Mouse (Mus musculus) lung, postnatal 36 days (tissue): ENCODE measurements around the gene Trak1.

Source experiments
- DNase-seq: peaks from one replicate; pipeline ENCODE4 v3.0.0; 2022; ENCODE audit warnings: mixed read lengths

Trak1 gene

DNA sequence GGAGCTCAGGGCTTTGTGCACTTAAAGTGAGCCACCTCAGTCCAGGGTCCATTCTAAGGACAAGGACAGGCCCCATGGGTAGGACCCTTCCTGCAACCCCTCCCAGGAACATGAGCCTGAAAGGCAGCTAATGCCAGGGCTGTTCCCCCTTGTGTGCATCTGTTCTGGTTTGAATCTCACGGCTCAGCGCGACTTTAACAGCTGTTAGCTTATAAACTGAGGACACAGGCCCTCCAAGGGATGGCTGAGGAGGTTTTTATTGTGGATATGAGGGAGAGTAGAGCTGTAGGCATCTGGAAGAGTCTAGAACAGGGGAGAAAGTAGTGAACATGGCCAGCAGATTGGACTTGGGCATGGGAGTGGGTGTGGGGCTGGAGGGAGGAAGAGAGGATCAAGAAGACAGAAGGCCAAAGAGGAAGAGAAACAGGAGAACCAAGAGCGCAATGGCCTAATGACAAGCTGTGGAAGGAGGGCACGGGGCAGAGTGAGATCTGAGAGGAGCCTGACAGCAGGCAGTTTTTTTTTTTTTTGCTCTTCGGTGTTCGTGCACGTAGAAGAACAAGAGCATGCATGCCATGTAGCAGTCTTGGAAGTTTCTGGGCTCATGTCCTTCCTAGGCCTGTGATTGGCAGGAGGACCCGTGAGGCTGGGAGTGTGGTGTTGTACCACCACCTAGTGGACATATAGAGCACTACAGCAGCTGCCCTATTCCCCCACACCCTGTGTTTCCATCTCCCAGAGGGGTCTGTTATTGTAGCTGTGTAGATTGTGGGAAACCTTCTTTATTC lies 77.0 kb downstream of the Trak1 start:
- DNase-seq, result peak; percentile 69

DNA sequence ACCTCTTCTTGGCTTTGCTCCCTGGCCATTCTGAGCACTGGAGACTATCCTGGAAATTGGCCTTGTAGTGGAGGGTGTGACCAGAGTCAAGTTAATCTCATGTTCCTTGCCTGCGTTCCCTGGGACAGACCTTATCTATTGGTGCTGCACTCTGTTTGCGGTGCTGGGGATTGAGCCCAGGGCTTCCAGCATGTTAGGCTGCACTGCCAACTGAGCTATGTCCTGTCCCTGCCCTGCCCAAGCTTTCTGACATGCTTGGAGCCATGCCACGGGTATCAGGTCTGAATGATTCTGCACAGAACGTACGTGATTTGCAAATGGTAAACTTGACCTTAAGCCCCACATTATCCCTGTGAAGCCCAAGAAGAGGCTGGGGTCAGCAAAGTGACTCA lies 77.6 kb downstream of the Trak1 start:
- no peak for DNase-seq

DNA sequence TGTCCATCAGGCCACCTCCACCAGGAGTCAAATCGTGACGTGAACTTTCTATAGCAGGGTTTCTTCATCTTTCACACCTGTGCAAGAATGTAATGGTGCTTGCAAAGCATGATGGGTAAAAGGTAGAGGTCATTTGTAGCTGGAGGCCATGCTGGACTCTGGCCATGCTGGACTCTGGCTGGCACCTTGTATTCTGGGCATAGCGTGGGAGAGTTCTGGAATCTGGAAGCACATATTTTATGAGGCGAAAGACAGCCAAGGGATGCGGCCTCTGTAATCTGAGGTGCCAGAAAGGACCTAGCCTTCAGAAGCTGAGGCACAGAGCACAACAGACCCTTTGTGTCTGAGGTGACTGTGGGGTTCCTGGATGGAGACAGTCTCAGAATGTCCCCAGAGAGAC lies 78.8 kb downstream of the Trak1 start:
- no peak for DNase-seq

DNA sequence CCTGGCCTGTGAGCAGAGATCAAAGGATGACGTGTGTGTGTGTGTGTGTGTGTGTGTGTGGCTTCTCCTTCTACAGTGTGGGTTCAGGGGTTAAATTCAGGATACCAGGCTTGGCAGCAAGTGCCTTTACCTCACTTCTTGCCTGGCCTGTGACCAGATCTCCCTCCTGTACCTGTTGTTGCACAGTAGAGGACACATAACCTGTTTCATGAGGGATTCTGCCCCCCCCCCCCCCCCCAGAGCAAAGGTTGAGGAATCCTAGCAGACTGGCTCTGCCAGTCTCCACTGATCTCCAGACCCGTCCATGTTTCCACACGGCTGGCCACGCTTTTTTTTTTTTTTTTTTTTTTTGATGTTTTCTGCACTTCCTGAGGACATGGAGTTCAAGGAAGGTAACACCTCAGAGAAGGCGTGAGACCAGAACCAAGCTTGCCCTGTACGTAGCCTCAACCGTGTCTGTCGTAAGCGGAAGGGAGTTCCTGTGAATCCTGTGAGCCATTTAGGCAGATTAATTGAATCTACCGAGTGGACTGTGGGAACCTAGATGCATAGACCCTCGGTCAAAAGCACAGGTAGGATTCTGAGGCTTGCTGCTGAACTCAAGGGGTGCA lies 83.1 kb downstream of the Trak1 start:
- no peak for DNase-seq

DNA sequence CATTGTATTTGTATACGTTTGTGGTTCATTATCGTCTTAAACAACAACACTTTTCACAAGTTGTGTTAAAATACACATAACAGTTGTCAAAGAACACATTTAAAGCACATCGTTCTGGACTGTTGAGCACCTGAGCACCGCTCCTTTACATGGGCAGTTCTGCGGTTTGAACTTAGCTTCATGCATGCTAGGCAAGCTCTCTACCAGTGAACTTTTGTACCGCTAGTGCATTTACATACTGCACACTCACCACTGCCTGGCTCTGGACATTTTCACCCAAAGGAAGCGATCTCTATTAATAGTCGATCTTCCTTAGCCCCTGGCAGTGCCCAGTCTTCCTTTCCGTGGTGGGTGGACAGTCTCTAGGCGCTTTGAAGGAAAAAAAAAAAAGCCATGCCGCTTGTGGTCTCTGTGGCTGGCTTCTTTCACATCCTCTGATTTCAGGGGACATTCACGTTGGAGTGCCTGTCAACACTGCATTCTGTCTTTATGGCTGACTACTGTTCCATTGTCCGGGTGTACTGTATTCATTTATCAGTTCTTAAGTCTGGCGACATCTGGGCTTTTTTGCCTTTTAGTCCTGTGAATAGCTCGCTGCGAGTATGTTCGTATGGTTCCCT lies 84.5 kb downstream of the Trak1 start:
- DNase-seq, result no peak

DNA sequence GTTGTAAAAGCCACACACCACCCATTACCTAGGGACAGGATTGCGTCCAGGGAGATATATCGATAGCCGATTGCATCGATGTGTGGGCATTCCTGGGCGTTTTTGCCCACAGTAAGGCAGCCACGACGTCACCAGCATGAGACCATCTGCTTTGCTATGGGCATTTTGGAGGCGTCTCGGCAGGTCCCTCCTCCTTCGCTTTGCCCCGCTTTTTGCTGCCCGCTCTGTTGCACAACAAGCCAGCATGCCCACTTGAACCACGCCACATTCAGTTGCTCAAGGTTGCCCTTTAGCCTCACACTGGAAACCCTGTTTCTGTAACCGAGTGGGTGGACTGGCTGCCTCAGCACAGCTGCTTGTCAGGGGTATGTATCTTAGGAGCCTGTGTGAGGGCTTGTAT lies 85.3 kb downstream of the Trak1 start:
- peak; percentile 87 for DNase-seq

DNA sequence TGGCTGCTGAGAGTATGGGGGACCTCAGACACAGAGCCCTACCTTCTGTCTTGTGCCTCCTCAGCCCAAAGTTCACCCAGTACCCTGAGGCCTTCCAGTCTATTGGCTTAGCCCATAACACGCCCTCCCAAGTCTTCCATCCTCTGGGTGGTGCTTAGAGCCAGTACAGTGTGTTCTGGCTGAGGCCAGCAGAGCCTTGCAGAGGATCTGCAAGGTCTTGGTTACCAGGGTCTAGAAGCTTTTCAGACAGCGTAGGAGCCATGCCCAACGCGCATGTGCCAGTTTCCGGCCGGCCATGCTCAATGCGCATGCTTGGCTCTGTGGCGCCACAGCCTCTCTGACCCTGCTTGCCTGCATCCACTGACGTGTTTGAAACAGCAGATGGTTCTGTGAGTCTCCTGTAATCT lies 85.9 kb downstream of the Trak1 start:
- DNase-seq, result peak; percentile 36

DNA sequence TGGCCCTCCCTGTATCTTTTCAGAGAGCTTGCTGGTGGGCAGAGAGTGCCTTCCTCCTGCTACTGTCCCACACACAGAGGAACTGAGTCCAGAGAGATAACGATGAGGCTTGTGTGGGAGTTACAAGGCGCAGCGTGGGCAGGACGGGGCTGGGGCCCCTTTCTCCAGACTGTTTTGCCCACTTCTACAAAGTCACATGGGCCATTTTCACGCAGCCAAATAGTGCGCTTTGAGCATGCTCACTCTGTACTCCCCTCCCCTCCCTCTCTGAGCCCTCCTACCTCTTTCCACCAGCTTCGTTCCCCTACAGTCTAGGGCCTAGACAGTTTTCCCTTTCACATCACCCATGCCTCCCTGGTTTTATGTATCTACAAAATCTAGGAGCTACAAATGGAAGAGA lies 87.3 kb downstream of the Trak1 start:
- DNase-seq, result no peak

DNA sequence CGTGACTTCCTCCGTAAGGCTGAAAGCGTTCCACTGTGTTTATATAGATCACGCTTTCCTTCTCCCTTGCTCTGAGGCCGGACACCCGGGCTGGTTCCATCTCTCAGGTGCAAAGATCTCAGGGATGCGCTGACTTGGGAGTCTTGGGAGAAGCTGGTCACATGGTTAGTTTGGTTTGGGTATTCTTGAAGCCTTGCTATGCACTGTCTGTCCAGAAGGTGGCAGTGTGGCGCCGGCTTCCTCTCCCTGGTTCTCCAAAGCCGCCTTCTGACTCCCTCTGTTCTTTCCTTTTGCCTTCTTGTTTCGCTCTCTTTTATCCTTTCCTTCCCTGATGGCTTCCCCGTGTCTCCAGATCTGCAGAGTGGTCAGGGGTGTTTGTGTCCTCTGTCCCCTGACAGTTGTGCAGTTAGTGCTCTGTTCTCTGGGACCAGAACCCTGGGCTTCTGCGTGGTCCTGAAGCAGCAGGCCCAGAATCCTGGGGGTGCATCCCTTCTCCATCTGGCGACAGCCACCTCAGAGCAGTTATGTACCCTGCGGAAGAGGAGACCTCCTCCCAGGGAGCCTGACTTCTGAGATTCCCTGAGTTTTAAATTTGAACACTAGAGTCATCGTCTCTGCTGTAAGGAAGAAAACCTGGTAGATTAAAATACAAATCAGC lies 87.9 kb downstream of the Trak1 start:
- DNase-seq, result peak; percentile 87

DNA sequence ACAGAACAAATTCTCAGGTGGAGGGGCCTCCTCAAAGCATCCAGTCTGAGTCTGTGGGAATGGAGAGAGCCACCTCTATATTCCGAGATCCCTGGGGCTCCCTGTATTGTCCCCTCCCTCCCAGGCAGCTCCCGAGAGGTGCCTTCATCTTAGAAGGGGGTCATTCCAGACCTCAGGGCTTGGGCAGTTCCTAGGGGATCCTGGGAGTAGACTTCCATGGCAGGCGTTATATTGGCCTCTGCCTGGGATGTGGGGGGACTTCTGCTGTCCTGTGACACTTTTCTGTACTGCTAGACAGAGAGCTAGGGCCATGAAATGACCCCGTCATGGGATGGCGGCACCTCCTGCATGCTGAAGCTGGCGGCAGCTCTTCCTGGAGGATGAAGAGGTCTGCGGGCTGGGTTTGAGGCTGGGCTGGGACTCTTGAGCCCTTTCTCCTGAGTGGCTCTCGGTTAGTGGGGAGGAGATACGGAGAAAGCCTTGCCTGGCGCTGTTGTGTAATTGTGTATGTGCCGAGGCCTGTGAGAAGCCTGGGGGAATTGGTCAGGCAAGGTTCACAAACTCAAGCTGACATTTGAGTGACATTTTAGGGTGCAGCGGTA lies 88.5 kb downstream of the Trak1 start:
- DNase-seq, result peak; percentile 64

DNA sequence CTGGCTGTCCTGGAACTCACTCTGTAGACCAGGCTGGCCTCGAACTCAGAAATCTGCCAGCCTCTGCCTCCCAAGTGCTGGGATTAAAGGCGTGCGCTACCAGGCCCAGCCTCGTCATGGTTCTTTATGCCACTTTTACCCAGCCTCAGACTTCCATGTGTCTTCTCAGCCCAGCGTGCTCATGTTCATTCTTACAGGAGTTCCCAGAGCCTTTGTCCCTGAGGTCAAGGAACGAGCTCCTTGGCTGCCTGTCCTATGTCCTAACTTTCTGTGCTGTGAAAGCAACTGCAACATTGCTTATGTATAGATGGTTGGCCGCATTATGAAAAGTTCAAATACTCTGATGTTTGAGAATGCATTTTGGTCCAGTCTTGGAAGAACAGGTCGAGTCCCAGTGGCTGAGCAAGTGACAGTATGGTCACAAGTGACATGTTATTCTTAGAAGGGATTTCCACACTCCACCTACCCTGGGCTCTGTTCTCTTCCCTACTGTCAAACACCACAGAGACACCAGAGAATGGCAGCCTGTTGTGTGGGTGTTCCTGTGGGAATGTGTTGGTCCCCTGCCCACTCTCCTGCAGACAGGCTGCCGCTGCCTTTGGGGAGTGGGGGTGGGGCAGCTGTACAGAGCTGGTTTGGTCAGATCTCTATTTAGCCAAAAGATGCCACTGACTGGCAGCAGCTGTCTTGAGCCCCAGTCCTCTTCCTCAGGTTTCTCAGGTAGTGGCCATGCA lies 90.4 kb downstream of the Trak1 start:
- no peak for DNase-seq

DNA sequence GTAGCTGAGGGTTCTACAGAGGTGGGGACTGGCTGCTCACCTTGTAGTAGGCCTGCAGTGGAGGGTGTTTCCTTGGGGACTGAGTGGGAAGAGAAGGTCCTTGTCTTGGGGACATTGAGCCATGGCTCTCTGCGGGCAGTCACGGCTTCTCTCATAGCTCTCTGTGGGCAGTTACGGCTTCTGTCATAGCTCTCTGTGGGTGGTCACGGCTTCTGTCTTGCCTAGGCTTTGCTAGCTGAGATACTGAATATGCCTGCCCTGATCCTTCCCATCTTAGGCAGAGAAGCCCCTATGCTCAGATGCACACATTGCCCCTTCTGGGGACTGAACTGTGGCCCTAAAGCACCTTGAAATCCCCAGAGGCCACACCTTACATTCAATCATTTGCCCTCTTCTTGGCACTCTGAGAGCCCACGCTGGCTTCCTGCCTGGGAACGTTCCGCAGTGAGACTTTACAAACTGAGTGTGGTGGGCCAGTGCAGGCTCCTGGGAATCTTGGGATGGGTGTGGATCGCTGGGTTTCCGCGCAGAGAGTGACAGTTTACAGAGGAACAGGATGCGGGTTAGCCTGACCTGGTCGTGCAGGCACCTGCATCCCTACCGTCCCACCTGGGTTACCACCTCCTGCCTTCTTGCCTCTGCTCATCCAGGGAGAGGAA lies 91.1 kb downstream of the Trak1 start:
- peak; percentile 36 for DNase-seq

DNA sequence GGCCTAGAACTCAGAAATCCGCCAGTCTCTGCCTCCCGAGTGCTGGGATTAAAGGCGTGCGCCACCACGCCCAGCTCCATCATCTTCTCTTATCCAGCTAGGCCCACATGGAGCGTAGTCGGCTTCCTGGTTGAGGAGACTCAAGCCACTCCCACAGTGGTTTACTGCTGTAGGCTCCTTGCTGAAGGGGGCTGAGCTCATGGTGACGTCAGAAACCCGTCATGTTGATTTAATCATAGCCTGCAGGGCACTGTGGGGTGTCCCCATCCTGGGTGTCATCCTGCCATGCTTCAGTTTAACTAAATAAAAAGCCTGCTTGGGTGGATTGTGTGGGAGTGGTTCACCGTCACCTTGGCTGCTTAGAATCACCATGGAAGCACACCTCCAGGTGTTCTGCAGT lies 92.0 kb downstream of the Trak1 start:
- DNase-seq, result no peak

DNA sequence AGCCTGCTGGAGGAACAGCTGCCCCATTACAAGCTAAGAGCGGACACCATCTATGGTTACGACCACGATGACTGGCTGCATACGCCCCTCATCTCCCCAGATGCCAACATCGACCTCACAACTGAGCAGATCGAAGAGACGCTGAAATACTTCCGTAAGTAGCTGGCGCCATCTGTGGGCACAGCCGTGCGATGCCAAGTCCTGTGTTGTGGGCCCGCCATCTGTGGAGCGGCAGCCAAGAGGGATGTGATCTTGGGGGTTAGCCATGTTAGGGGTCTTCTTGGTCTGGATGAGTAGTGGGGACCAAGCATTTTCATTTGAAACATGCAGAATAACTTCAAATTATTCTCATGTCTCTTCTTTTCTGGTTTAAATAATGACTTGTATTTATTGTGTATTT lies 94.6 kb downstream of the Trak1 start:
- DNase-seq, result no peak

DNA sequence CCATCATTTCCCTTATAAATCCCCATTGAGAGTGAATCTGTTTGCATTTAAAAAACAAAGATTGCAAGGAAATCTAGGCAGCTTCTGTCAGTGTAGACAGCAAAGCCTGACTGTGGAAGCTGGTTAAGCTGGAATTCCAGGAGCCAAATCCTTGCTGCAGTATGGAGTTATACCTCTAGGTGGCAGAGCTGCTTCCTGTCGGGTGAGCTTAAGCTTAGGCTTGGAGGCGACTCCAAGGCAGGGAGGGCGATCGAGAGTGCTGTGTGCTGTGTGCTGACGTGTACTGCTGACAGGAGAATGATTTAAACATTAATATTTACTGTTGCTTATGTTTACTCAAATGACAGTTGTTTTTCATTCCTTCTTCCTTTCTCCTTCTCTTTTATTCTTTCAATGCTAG lies 95.1 kb downstream of the Trak1 start:
- DNase-seq, result peak; percentile 93

DNA sequence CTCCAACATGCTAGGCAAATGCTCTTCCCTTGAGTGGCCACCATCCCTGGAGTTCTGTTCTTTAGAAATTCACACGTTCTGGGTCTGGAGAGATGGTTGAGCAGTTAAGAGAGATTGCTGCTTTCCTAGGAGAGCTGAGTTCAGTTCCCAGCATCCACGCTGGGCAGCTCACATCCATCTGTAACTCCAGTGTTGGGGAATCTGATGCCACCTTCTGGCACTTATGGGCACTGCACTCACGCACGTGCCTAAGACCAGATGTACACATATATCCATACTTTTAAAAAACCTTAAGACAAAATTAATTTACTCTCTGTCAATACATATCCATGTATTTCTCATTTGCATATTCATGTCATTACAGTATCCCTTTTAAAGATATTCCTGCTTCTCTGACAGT lies 95.8 kb downstream of the Trak1 start:
- DNase-seq, result no peak

DNA sequence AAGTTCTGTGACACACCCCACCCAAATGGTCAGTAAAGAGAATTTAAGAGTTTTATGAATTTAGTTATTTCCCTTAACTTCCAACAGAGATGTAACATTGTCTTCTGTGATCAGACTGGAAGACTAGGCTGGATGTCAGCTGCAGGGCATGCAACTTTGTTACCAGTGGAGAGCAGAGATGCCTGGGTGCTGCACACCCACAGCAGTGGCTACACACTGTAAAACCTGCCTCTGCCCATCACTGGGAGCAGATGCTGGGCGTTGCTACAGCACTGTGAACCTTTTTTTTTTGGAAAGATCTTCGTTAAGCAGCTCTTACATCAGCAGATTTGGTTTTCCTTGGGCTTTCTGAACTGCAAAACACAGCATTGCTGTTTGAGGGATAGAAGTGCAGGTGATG lies 97.6 kb downstream of the Trak1 start:
- no peak for DNase-seq

DNA sequence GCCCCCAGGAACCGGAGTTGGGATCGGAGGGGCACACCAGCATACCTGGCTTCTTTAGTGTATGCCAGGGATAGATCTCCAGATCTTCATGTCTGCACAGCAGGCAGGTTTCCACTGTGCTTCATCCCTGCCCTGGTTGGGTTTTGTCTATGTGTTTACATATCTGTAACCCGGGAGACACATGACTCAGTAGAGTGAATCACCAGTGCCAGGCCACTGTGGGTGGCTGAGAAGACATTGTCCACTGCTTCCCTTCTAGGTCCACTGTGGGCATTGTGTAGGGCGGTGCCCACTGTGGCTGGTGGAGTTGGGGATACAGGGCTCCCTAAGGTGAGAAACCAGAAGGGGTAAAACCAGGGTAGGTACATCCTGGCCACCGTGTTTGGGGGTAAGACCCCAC lies 98.5 kb downstream of the Trak1 start:
- DNase-seq, result peak; percentile 71

DNA sequence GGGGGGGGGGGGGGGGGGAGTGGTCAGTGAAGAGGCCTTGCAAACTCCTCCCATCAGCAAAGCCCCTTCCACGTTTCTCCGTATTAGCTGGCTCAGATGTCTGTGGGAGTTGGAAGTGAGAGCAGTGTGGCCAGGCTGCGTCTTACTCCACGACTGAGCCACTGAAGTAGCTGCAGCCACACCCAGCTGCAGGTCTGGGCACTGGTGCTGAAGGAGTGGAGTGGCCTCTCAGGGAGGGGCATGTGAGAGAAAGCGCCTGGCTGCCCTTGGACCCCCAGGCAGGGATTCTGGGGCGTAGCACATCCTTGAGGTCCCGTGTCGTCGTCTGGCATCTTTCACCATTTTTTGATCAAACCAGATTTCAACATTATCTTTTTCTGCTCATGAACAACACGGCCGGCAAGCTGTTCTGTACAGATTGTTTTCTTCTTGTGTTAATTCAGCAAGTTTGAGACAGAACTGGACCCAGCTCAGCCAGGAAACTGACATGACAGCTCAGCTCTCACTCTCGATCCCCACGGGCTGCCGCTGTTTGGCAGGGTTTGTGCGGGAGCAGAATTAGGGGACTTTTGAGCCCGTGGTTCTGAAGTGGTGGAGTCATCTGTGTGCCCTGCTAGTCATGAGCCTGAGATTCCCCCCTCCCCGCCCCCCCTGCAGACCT lies 100.9 kb downstream of the Trak1 start:
- DNase-seq, result peak; percentile 69

DNA sequence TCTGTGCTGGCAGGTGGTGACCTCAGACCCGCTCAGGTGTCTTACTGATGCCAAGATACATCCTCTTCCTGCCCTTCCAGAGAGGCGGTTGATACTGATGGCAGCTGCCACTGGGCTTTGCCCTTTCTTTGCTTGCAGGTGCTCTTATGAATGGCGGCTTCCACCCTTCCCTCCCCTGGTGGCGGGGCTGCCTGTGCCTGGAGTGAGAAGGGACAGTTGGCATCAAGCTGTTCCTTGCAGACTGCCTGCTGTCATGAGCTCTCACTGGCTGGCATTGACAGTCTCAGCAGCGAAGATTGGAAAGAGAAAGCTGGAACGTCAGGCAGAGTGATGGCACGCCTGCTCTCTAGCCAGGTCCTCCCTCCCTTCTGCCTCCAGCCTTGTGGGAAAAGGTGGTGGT lies 101.5 kb downstream of the Trak1 start:
- peak; percentile 38 for DNase-seq

DNA sequence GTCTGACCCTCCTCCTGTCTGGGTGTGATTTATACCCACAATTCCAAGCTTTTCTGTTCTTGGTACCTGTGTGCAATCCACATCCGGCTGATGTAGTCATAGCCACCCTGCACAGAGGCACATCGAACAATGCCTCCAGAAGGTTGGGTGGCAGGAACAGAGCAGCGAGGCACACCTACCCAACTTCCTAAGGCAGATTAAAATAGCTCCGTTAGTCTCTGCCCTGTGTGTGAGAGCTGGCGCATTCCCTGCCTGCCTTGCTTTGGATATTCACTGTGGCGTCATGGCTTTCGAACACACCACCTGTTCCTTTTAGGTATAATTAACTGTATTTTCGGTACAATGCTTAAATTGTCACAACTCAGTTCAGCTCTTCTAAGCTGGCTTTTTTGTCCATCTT lies 103.3 kb downstream of the Trak1 start:
- no peak for DNase-seq
